Mouse (Mus musculus) testis, adult 2 months (tissue): ENCODE measurements around the gene Actrt3. TPM values are rescaled to one million over a fixed set of nuclear protein-coding genes. Genes with fewer than 3 reads are reported as not detected.

Source experiments
- H3K27ac ChIP-seq: fragments of 200-500 bp; 2 replicates; pipeline ENCODE4 v1.5.1; 2012; ENCODE audit warnings: low read depth, low read length; ENCODE audit not compliant: control insufficient read depth, insufficient read depth
- H3K27me3 ChIP-seq: fragments of 200-500 bp; 2 replicates; pipeline ENCODE4 v1.6.1; 2012; ENCODE audit warnings: mild to moderate bottlenecking, low read length, moderate library complexity; ENCODE audit not compliant: control insufficient read depth, insufficient read depth
- H3K36me3 ChIP-seq: fragments of 200-500 bp; 2 replicates; pipeline ENCODE4 v1.6.1; 2012; ENCODE audit warnings: mild to moderate bottlenecking, low read length; ENCODE audit not compliant: control insufficient read depth, insufficient read depth
- H3K4me1 ChIP-seq: fragments of 200-500 bp; 2 replicates; pipeline ENCODE4 v1.6.1; 2012; ENCODE audit warnings: low read length; ENCODE audit not compliant: control insufficient read depth, insufficient read depth
- H3K4me3 ChIP-seq: fragments of 200-500 bp; 2 replicates; pipeline ENCODE4 v1.5.1; 2012; ENCODE audit warnings: low read depth, mild to moderate bottlenecking, low read length, moderate library complexity, mixed read lengths; ENCODE audit not compliant: control insufficient read depth
- CTCF ChIP-seq: fragments of 200-500 bp; IDR thresholded peaks from 2 replicates; pipeline ENCODE4 v1.5.1; 2012; ENCODE audit warnings: low read depth, mild to moderate bottlenecking, inconsistent platforms, low read length, moderate library complexity; ENCODE audit not compliant: control insufficient read depth, insufficient read depth, insufficient replicate concordance
- POLR2A ChIP-seq: fragments of 200-500 bp; IDR thresholded peaks from 2 replicates; pipeline ENCODE4 v1.6.1; 2012; ENCODE audit warnings: low read depth, mild to moderate bottlenecking, inconsistent platforms, low read length, moderate library complexity; ENCODE audit not compliant: control insufficient read depth
- polyA plus RNA-seq: library from polyadenylated mRNA; depleted of rRNA; stranded (reverse); fragments of >200 nt; gene quantifications from 2 replicates; pipeline ENCODE4 v1.2.3, GENCODE M21; 2012

Actrt3 gene
- polyA plus RNA-seq, 1 experiment, result 48.8 TPM

- TF ChIP-seq CTCF (no peak), POLR2A (no peak)
- Histone ChIP-seq H3K27me3 (no peaks in the 10 kb centered on the region), H3K4me1 (peaks cover 11% of the 10 kb centered on the region), H3K27ac (peak overlapping the region; percentile 51; the same call in 1 of the 2 replicates), H3K36me3 (no peaks in the 10 kb centered on the region), H3K4me3 (peak overlapping the region; percentile 54)
Observed at GRCm38 (mm10) chr3:30601175-30601574, 1.4 kb upstream of the Actrt3 start.

- peaks cover 13% of the 10 kb centered on the region for H3K4me1 ChIP-seq
- no peak overlapping the region; the same call in 1 of the 2 replicates for H3K27ac ChIP-seq
- H3K36me3 ChIP-seq, result no peaks in the 10 kb centered on the region
- no peak for TF ChIP-seq POLR2A
- no peak for TF ChIP-seq CTCF
- peak overlapping the region; percentile 82 for H3K4me3 ChIP-seq
- H3K27me3 ChIP-seq, result no peaks in the 10 kb centered on the region
Observed at GRCm38 (mm10) chr3:30600717-30601116, 978 bp upstream of the Actrt3 start.

- H3K27me3 ChIP-seq, result no peaks in the 10 kb centered on the region
Observed at GRCm38 (mm10) chr3:30597271-30597670, 2.5 kb downstream of the Actrt3 start.

GRCm38 (mm10) chr3:30595111-30595832 lies 4.5 kb downstream of the Actrt3 start:
- Histone ChIP-seq H3K36me3 (no peaks in the 10 kb centered on the region), H3K4me1 (peaks cover 13% of the 10 kb centered on the region), H3K4me3 (peak overlapping the region; percentile 90), H3K27ac (peak overlapping the region; percentile 62), H3K27me3 (no peaks in the 10 kb centered on the region)
- TF ChIP-seq CTCF, result no peak
- TF ChIP-seq POLR2A, result no peak

More at GRCm38 (mm10) chr3:30597271-30597670, 2.5 kb downstream of the Actrt3 start:
- Histone ChIP-seq H3K4me3 (peak overlapping the region; percentile 59; the same call in 1 of the 2 replicates), H3K27ac (no peak overlapping the region), H3K36me3 (no peaks in the 10 kb centered on the region), H3K4me1 (peaks cover 16% of the 10 kb centered on the region)
- no peak for TF ChIP-seq POLR2A
- TF ChIP-seq CTCF, result no peak

GRCm38 (mm10) chr3:30593719-30594485 lies 5.8 kb downstream of the Actrt3 start:
- no peaks in the 10 kb centered on the region for H3K36me3 ChIP-seq
- H3K4me3 ChIP-seq, result no peak overlapping the region
- H3K27me3 ChIP-seq, result no peaks in the 10 kb centered on the region
- H3K27ac ChIP-seq, result no peak overlapping the region
- no peak for TF ChIP-seq CTCF
- TF ChIP-seq POLR2A, result no peak
- peaks cover 8% of the 10 kb centered on the region for H3K4me1 ChIP-seq

- Histone ChIP-seq H3K27ac (peak overlapping the region; percentile 28; the same call in 1 of the 2 replicates), H3K4me1 (peaks cover 8% of the 10 kb centered on the region), H3K27me3 (no peaks in the 10 kb centered on the region), H3K4me3 (no peak overlapping the region), H3K36me3 (no peaks in the 10 kb centered on the region)
- TF ChIP-seq CTCF, result no peak
- TF ChIP-seq POLR2A, result no peak
Observed at GRCm38 (mm10) chr3:30592418-30592853, 7.3 kb downstream of the Actrt3 start.

- H3K4me1 ChIP-seq, result no peaks in the 10 kb centered on the region
- H3K27ac ChIP-seq, result no peak overlapping the region
- H3K36me3 ChIP-seq, result no peaks in the 10 kb centered on the region
- TF ChIP-seq POLR2A (no peak), CTCF (no peak)
- no peaks in the 10 kb centered on the region for H3K27me3 ChIP-seq
- no peak overlapping the region for H3K4me3 ChIP-seq
Observed at GRCm38 (mm10) chr3:30588865-30589264, 10.9 kb downstream of the Actrt3 start.
